Mouse (Mus musculus): Measurements from ENCODE around the gene Uba6.

Uba6 gene

GRCm38 (mm10) chr5:86072756-86073386, 99.7 kb downstream of the Uba6 start:
- no peak for DNase-seq (ENCODE audit: low spot score in 2 of 2)

GRCm38 (mm10) chr5:86071538-86071937, 101.1 kb downstream of the Uba6 start, which contains the start of gene Stap1:
TSS of gene Stap1 (plus strand) at chr5:86071746.
- DNase-seq (ENCODE audit: low spot score in 2 of 2), result no peak

DNA sequence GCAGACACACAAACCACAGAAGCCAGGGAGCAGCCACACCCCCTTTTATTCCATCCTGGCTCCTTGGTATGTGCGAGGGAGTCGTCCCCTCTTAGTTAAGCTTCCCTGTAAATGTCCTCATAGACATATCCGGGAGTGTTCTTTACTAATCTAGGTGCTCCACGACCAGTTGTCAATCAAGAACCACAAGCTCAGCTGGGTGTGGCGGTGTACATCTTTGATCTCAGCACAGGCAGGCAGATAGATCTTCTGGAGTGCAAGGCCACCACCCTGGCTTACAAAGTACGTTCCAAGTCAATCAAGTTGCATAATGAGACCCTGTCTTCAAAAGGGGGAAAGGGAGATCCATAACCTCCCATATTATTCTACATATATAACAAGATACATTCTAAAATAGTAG, 103.5 kb downstream of the Uba6 start:
- no peak for DNase-seq (ENCODE audit: low spot score in 2 of 2)

DNA sequence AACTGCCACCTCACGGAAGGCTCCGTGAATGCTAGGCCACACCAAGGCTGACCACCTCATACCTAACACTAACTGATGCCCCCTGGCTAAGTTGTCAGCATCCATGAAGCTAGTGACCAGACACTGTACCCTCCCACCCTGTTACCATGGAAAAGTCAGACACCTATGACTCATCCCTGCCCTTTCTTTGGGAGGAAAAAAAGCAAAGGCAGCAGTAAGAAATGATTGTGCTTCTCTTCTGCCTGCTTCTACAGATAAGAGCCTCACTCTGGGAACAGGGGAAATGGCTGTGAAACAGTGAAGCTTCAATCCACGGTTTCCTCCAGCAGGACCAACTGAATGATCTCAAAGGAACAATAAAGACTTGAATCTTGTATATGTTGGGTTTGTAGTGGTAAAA, 104.2 kb downstream of the Uba6 start:
- DNase-seq (ENCODE audit: low spot score in 2 of 2), result no peak

DNA sequence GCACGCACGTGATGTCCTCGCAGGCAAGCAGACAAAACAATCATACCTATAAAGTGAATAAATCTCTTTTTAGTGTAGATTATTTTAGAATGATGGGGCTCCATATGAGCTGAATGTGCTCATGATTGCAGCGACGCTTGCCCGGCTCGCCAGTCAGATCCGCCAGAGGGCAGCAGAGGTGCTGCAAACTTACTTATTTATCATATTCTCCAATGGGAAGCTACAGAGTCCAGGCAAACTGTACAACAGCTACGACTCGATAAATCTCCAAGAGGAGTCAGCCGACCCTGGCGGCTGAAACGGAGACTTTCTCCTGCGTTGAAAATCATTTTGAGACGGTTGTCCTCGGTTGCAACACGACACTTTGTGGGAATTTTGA, 106.1 kb downstream of the Uba6 start:
- DNase-seq (ENCODE audit: low spot score in 2 of 2), result peak; percentile 84 to 85

GRCm38 (mm10) chr5:86065876-86066550, 106.6 kb downstream of the Uba6 start:
- no peak for DNase-seq (ENCODE audit: low spot score in 2 of 2)

DNA sequence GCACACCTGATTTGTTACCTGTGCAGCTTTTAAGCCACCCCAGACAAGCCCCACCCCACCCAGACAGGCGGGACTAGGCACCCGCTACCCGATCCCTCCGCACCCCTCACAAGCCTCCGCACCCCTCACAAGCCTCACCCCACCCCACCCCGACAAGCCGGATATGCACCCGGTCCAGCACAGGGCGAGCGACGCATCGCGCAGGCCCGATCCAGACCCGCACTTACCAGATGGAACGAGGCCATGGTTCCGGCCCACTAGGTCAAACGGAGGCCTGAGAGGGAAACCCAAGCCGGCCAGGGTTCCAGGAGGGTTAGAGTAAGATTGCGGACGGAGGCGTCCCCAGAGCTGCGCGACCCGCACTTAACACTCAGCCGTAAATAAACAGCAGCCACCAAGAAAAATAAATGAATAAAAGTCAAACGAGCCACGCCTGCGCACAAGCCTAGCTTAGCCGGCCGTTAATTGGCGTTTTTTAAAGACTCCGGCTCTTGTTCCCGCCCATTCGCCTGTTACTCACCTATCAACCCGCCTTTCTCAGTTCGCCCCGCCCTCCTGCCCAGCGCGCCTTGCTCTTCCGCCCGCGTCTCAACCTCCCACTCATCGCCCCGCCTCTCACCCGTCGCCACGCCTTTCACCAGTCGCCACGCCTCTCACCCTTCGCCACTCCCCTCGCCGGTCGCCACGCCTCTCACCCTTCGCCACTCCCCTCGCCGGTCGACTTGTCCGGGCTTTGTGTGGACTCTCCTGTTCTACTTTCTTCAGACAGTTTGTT, 107.3 kb downstream of the Uba6 start, which contains the start of gene Cenpc1:
Gene Cenpc1, minus strand, starts transcription at position 483 of the 775 bp plus-strand sequence.
- DNase-seq (ENCODE audit: low spot score in 2 of 2), result peak; percentile 95 to 97

DNA sequence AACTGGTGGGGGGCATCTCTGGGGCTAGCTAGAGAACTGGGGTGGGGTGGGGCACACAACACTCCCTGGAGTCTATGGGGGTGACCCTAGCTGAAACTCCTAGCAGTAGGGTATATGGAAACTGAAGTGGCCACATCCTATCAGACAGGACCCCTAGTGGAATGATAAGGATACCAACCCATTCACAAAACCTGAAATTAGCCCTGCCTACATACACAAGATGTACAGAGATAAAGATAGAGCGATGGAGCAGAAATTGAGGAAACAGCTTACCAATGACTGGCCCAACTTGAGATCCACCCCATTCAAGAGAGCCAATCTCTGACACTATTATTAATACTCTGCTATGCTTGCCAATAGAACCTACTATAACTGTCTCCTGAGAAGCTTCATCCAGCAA, 109.1 kb downstream of the Uba6 start:
- DNase-seq (ENCODE audit: low spot score in 2 of 2), result no peak

All from urinary bladder, postnatal 36 days (tissue).